Mouse (Mus musculus) limb, embryonic 11.5 days (tissue): ENCODE measurements at regions not wholly inside any gene's neighbourhood (a gene's known extent, or its start where the extent isn't known, plus 50 kb on each side); places are given as distances from the start of the nearest gene placed in this dataset.

ENCODE experiments used
- ATAC-seq: fragments of 200-750 bp; cut with Nextera tagmentation; 2 replicates; pipeline ENCODE4 v1.8.0; 2017; ENCODE audit warnings: low read depth; ENCODE audit not compliant: insufficient number of reproducible peaks, low FRiP score, low TSS enrichment
- DNase-seq: peaks from one replicate; pipeline ENCODE4 v3.0.0-alpha.2; 2015; ENCODE audit warnings: low spot score
- H3K27ac ChIP-seq: fragments of 300-500 bp; sonication (generic); replicated peaks from 2 replicates; pipeline ENCODE4 v1.5.1; 2014; ENCODE audit warnings: low read depth, mild to moderate bottlenecking, low read length
- H3K27me3 ChIP-seq: fragments of 300-500 bp; sonication (generic); 2 replicates; pipeline ENCODE4 v1.6.1; 2014; ENCODE audit warnings: mild to moderate bottlenecking, low read length, mixed read lengths; ENCODE audit not compliant: control insufficient read depth, insufficient read depth
- H3K36me3 ChIP-seq: fragments of 300-500 bp; sonication (generic); 2 replicates; pipeline ENCODE4 v1.6.1; 2014; ENCODE audit warnings: mild to moderate bottlenecking, low read length, moderate library complexity, mixed read lengths; ENCODE audit not compliant: control insufficient read depth, insufficient read depth
- H3K4me1 ChIP-seq: fragments of 300-500 bp; sonication (generic); 2 replicates; pipeline ENCODE4 v1.6.1; 2014; ENCODE audit warnings: low read length, mixed read lengths; ENCODE audit not compliant: control insufficient read depth, insufficient read depth
- H3K4me2 ChIP-seq: fragments of 300-500 bp; sonication (generic); 2 replicates; pipeline ENCODE4 v1.6.1; 2014; ENCODE audit warnings: low read depth, mild to moderate bottlenecking, moderate library complexity; ENCODE audit not compliant: severe bottlenecking
- H3K4me3 ChIP-seq: fragments of 300-500 bp; sonication (generic); 2 replicates; pipeline ENCODE4 v1.5.1; 2014; ENCODE audit warnings: low read depth, low read length
- H3K9ac ChIP-seq: fragments of 300-500 bp; sonication (generic); 2 replicates; pipeline ENCODE4 v1.6.1; 2014; ENCODE audit warnings: mild to moderate bottlenecking, low read length
- H3K9me3 ChIP-seq: fragments of 300-500 bp; sonication (generic); 2 replicates; pipeline ENCODE4 v1.6.1; 2016; ENCODE audit warnings: low read length; ENCODE audit not compliant: control insufficient read depth
- WGBS: fragments of 180-500 bp; shearing (Covaris S2); extraction: QIAGEN DNeasy Blood & Tissue Kit; methylation state at CpG from one replicate; pipeline ENCODE4 v1.1.7; 2014; 5-methylcytosine and 5-hydroxymethylcytosine counted together

DNA sequence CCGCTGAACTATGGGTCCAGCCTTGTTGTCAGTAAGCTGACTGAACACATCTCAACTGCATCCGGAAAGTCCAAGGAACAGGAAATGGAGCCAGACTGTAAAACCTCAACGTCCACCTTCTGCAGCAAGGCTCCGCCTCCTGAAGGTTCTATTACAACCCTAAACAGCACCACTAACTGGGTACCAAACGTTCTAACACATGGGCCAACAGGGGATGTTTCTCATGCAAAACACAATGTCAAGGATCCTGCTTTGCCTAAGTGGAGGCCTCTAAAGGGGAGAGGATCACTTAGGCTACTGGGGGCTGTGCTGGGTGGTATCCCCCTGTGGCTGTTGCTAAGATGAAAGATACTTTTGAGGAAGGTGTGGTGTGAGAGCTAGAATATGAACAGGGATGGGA lies 51.0 kb upstream of the Stt3b start:
- H3K27ac ChIP-seq: no peak overlapping the region
- H3K9ac ChIP-seq: no peak overlapping the region
- no peaks in the 10 kb centered on the region for H3K36me3 ChIP-seq
- H3K27me3 ChIP-seq: no peaks in the 10 kb centered on the region
- H3K9me3 ChIP-seq: no peaks in the 10 kb centered on the region; the same call in 1 of the 2 replicates
- no peak overlapping the region for H3K4me2 ChIP-seq
- no peak for ATAC-seq
- H3K4me3 ChIP-seq: no peak overlapping the region
- no peak for DNase-seq
- 0 out of 2 replicates have a peak, but pooled peaks cover 2% of the 10 kb centered on the region for H3K4me1 ChIP-seq
- 53% methylated on average over 5 of the region's 5 CpGs for WGBS

DNA sequence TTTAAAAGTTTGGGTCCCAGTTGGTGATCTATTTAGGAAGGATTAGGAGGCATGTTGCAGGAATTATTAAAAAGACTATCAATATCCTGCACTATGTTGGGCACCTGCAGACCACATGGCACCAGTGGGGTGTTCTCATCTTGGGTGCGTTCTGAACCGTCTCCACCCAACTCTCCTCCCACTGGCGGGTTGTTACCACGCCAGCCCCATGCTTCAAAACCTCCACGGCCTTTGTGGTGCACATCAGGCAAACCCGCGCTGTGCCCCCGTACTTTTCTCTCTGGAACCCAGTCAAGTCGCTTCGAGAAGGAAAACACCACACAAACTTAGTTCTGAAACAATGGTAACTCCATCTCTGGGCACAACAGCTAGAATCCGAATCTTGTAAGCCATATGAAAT lies 51.7 kb upstream of the Stt3b start:
- Histone ChIP-seq H3K4me1 (no peaks in the 10 kb centered on the region), H3K9ac (no peak overlapping the region), H3K4me2 (no peak overlapping the region), H3K27me3 (no peaks in the 10 kb centered on the region), H3K9me3 (no peaks in the 10 kb centered on the region; the same call in 1 of the 2 replicates), H3K4me3 (no peak overlapping the region), H3K27ac (no peak overlapping the region), H3K36me3 (no peaks in the 10 kb centered on the region)
- ATAC-seq: no peak
- 93% methylated on average over 11 of the region's 11 CpGs for WGBS
- DNase-seq: no peak

DNA sequence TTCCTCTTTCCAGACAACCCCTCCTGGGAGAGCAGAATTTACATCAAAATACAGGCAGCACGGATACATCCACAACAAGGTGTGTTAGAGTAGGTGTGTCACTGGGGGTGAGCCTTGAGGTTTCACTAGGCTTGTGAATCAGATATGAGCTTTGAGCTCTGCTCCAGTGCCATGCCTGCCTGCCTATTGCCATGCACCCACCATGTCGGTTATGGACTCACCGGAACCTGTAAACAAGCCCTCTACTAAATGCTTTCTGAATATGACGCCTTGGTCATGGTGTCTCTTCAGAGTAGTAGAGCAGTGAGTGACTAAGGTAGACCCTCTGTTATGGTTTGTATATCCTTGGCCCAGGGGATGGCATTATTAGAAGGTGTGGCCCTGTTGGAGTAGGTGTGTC lies 52.3 kb upstream of the Stt3b start:
- Histone ChIP-seq H3K27me3 (no peaks in the 10 kb centered on the region), H3K9ac (no peak overlapping the region), H3K27ac (no peak overlapping the region), H3K4me3 (no peak overlapping the region), H3K9me3 (no peaks in the 10 kb centered on the region; the same call in 1 of the 2 replicates), H3K36me3 (no peaks in the 10 kb centered on the region), H3K4me1 (no peaks in the 10 kb centered on the region), H3K4me2 (no peak overlapping the region)
- 88% methylated on average over 4 of the region's 4 CpGs for WGBS
- DNase-seq (no peak), ATAC-seq (no peak)

DNA sequence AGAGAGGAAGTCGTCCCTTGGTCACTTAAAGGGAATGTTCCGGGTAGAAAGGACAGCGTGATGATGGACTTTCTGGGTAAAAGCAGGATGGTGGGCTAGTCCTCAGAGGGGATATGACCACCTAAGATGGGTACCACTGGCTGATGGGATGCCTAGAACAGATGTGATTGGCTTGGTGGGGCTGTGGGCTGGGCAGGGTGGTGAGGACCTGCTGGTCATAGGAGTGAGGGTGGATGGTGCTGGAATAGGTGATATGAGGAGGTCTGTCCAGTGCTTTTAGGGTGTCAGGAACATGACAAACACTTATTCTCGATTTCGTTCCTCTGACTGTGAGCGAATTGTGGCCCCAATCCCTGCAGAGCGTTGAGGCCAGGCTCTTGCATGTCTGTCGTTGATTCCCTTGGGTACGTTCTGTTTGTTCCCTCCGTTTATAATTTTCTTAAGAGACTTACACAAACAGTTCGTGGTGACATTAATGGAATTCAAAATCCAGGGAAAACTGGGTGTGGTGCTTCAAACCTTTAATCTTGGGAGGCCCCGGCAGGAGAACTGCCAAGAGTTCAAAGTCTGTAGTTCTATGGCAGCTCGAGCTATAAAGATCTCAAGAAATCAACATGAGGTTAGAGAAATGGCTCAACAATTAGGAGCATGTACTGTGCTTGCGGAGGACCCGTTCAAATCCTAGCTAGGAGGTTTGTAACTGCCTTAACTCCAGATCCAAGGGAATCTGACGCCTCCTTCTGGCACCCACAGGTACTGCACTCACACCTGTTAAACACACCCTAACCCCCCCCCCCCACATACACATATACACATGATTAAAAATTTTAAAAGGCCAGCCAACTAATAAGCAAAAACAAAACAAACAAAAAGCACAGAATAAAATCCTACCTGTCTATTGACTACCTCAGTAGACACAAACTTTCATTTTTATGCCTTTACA lies 55.0 kb upstream of the Stt3b start:
- no peak overlapping the region for H3K4me2 ChIP-seq
- no peaks in the 10 kb centered on the region for H3K27me3 ChIP-seq
- DNase-seq (no peak), ATAC-seq (no peak)
- H3K9ac ChIP-seq: no peak overlapping the region
- no peaks in the 10 kb centered on the region; the same call in 1 of the 2 replicates for H3K9me3 ChIP-seq
- no peak overlapping the region for H3K27ac ChIP-seq
- H3K36me3 ChIP-seq: no peaks in the 10 kb centered on the region
- WGBS: 91% methylated on average over 16 of the region's 16 CpGs
- no peaks in the 10 kb centered on the region for H3K4me1 ChIP-seq
- no peak overlapping the region for H3K4me3 ChIP-seq

DNA sequence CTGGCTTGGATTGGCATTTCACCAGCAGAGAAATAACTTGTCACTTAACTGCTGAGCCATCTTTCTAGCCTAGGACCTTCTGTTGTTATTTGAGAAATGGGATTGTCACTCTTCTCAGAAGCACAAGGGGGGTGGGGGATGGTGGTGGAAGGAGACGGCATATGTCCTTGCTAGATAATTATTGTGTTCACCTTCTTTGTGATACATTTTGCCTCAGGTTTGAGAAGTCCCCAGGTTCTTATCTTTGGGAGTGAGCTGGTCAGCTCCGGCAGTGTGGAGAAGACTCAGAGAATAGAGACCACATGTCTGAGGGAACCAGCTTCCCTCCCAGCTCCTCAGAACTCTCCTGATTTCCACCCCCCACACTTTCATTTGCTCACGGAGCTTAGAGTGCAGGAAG lies 57.6 kb upstream of the Stt3b start:
- no peaks in the 10 kb centered on the region for H3K4me1 ChIP-seq
- no peak overlapping the region for H3K9ac ChIP-seq
- H3K4me2 ChIP-seq: no peak overlapping the region
- H3K36me3 ChIP-seq: no peaks in the 10 kb centered on the region
- ATAC-seq (no peak), DNase-seq (no peak)
- 69% methylated on average over 3 of the region's 3 CpGs for WGBS
- H3K9me3 ChIP-seq: no peaks in the 10 kb centered on the region; the same call in 1 of the 2 replicates
- no peak overlapping the region for H3K4me3 ChIP-seq
- H3K27me3 ChIP-seq: no peaks in the 10 kb centered on the region
- H3K27ac ChIP-seq: no peak overlapping the region

DNA sequence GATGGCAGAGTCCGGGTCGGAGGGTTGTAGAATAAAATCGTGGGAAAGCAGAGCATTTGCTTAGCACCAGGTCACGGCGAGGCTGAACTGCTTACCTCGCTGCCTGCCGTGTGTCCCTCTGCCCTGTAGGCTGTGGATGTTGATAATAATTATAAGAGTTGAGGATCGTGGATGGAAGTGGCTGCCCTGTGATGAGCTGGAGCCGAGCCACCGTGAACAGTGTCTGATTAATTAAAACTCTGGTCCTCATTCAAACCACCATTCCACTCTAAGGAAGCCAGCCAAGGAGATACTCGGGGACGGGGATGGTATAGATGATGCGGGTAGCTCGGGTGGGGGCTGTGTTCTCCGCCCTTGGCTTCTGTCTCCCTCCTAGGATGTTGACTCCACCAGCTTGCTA lies 70.1 kb upstream of the Stt3b start:
- 87% methylated on average over 15 of the region's 15 CpGs for WGBS
- Histone ChIP-seq H3K4me1 (no peaks in the 10 kb centered on the region), H3K27me3 (no peaks in the 10 kb centered on the region), H3K27ac (no peak overlapping the region), H3K9ac (no peak overlapping the region), H3K4me2 (no peak overlapping the region), H3K4me3 (no peak overlapping the region), H3K36me3 (no peaks in the 10 kb centered on the region), H3K9me3 (no peaks in the 10 kb centered on the region)
- no peak for DNase-seq
- no peak for ATAC-seq

DNA sequence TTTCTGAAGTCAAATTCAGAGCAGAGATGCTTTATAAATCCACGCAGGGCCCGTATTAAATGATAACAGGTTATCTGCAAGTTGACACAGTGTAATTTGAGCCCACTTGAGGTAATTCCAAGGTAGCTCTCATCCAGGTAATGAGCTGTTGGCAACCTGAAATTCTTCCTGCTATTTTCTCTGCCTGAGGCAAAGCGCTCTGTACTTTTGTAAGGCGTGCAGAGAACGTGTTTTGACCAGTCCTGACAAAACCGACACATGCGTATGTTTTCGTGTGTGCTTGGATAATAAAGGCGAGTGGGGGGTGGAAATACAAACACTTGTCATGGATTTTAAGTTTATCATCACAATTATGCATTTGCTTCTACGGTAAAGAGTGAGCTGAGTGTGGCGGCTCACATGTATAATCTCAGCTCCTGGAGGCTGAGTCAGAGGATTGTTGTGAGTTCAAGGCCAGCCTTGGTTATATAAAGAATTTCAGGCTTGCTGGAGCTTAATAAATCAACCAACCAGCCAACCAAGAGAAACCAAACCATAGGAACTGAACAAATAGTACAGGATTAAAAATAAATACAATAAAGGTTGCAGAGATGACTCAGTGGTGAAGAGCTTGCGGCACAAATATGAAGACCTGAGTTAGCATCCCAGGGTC lies 72.7 kb upstream of the Stt3b start:
- no peaks in the 10 kb centered on the region for H3K27me3 ChIP-seq
- H3K9me3 ChIP-seq: no peaks in the 10 kb centered on the region
- no peak overlapping the region for H3K9ac ChIP-seq
- WGBS: 89% methylated on average over 12 of the region's 12 CpGs
- H3K27ac ChIP-seq: no peak overlapping the region
- no peaks in the 10 kb centered on the region for H3K36me3 ChIP-seq
- H3K4me2 ChIP-seq: no peak overlapping the region
- ATAC-seq (no peak), DNase-seq (no peak)
- H3K4me1 ChIP-seq: no peaks in the 10 kb centered on the region
- H3K4me3 ChIP-seq: no peak overlapping the region

DNA sequence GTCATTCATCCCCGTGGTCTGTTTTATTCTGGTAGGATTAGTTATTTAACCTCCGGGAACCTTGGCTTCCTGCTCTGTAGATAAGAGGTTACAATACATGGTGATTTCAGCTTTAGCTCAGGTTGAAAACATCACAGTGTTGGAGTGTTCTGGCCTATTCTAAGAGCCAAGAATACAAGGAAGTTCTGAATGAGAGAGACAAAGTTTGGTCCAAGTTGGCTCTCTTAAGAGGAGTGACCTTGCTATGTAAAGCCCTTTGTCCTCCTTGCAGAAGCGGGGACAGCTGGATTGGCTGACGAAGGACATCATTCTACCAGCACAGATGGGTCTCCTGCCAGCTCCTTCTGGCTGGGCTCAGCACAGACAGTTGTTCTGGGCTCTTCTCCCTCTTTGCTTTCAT lies 73.7 kb upstream of the Stt3b start:
- no peak overlapping the region for H3K9ac ChIP-seq
- DNase-seq (no peak), ATAC-seq (no peak)
- H3K27me3 ChIP-seq: no peaks in the 10 kb centered on the region
- H3K36me3 ChIP-seq: no peaks in the 10 kb centered on the region
- no peak overlapping the region for H3K27ac ChIP-seq
- H3K4me2 ChIP-seq: no peak overlapping the region
- H3K4me3 ChIP-seq: no peak overlapping the region
- H3K4me1 ChIP-seq: no peaks in the 10 kb centered on the region
- WGBS: 76% methylated on average over 4 of the region's 4 CpGs
- H3K9me3 ChIP-seq: no peaks in the 10 kb centered on the region
